Mouse (Mus musculus): ENCODE data around the gene Rnaseh2b. TPM values are rescaled to one million over a fixed set of nuclear protein-coding genes. Genes with fewer than 3 reads are reported as not detected.

Rnaseh2b gene
- polyA plus RNA-seq, 1 experiment from 2014 or later = 56.1 TPM

DNA sequence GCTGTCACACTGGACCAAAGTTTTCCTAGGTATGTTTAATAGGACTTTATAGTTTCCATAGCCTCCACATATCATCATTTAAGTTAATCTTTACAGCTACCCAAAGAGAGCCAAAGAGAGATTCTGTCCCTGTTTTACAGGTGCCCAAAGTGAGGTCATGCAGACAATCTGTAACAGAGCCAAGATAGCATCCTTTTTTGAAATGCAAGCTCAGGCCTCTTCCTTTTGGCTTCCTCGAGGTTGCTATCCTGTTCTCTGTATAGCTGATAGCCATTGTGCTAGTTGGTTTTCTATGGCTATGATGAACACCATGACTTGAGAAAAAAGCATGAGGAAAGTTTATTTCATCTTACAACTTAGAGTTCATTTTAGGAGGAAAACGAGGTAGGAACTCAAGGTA is 83.7 kb downstream of the Rnaseh2b start:
- H3K9me3 ChIP-seq (ENCODE audit: control insufficient read depth) = no peaks in the 10 kb centered on the region
- no peaks in the 10 kb centered on the region for H3K27me3 ChIP-seq (replicated peaks; ENCODE audit: control insufficient read depth, insufficient read depth, low read length)
- no peak overlapping the region for H3K4me2 ChIP-seq (replicated peaks; ENCODE audit: low read depth)
- TF ChIP-seq CTCF (IDR thresholded peaks at IDR 0.05; ENCODE audit: low read depth) = no peak
- no peak overlapping the region for H3K9ac ChIP-seq (ENCODE audit: low read depth, low read length)
- H3K36me3 ChIP-seq (ENCODE audit: control insufficient read depth, insufficient read depth) = peaks cover 4% of the 10 kb centered on the region; the same call in 1 of the 2 replicates
- 0 out of 2 replicates have a peak, but pooled peaks cover 3% of the 10 kb centered on the region for H3K4me1 ChIP-seq (replicated peaks; ENCODE audit: control insufficient read depth, insufficient read depth, low read length)
- no peak overlapping the region for H3K4me3 ChIP-seq (ENCODE audit: low read depth, low read length)
- no peak for ATAC-seq
- 74% methylated on average over 2 of the region's 2 CpGs for WGBS
- no peak overlapping the region for H3K27ac ChIP-seq (ENCODE audit: low read depth, low read length)

DNA sequence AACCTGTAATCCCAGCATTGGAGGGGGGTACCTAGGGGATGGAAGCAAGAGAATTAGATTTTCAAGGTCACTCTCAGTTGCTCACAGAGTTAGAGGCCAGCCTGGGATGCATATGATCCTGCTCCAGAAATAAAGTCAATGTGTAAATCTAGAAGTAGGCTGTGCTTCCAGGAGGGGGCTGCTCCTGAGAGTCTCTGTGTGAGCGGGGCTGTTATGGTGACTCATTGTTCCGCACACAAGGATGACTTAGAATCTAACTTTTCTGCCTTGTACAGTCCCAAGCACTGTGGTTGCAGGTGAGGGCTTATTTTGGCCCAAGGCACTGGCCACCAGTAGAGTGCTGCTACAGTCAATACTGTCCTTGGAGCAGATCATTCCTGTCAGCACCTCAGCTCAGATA is 87.0 kb downstream of the Rnaseh2b start:
- Histone ChIP-seq H3K4me2 (replicated peaks; ENCODE audit: low read depth) (no peak overlapping the region), H3K27me3 (replicated peaks; ENCODE audit: control insufficient read depth, insufficient read depth, low read length) (no peaks in the 10 kb centered on the region), H3K4me3 (ENCODE audit: low read depth, low read length) (no peak overlapping the region), H3K36me3 (ENCODE audit: control insufficient read depth, insufficient read depth) (no peaks in the 10 kb centered on the region; the same call in 1 of the 2 replicates), H3K4me1 (replicated peaks; ENCODE audit: control insufficient read depth, insufficient read depth, low read length) (no peaks in the 10 kb centered on the region), H3K9me3 (ENCODE audit: control insufficient read depth) (no peaks in the 10 kb centered on the region), H3K27ac (ENCODE audit: low read depth, low read length) (no peak overlapping the region), H3K9ac (ENCODE audit: low read depth, low read length) (no peak overlapping the region)
- 88% methylated on average over 2 of the region's 2 CpGs for WGBS
- no peak for ATAC-seq
- no peak for TF ChIP-seq CTCF (IDR thresholded peaks at IDR 0.05; ENCODE audit: low read depth)

DNA sequence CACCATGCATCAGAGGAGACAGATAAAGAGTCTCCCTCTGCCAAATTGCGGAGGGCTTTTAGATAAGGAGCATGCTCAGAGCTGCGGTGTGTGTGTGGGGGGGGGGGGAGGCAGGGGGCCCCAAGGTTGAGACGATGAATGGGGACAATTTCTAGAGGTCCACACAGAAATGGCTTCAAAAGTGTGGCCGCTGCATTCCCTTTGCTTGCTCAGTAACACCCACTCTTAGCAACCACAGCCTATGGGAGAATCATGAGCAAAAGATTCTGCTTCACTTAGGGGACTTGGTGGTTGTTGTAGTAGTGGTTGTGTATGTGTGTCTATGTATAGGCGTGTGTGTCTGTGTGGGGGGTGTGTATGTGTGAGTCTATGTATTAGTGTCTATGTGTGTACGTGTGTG is 88.2 kb downstream of the Rnaseh2b start:
- no peak overlapping the region for H3K9ac ChIP-seq (ENCODE audit: low read depth, low read length)
- H3K4me2 ChIP-seq (replicated peaks; ENCODE audit: low read depth) = no peak overlapping the region
- H3K27me3 ChIP-seq (replicated peaks; ENCODE audit: control insufficient read depth, insufficient read depth, low read length) = no peaks in the 10 kb centered on the region
- WGBS = 71% methylated on average over 6 of the region's 6 CpGs
- no peak overlapping the region for H3K27ac ChIP-seq (ENCODE audit: low read depth, low read length)
- H3K4me1 ChIP-seq (replicated peaks; ENCODE audit: control insufficient read depth, insufficient read depth, low read length) = no peaks in the 10 kb centered on the region
- H3K4me3 ChIP-seq (ENCODE audit: low read depth, low read length) = no peak overlapping the region
- TF ChIP-seq CTCF (IDR thresholded peaks at IDR 0.05; ENCODE audit: low read depth) = no peak
- no peak for ATAC-seq
- no peaks in the 10 kb centered on the region for H3K9me3 ChIP-seq (ENCODE audit: control insufficient read depth)
- H3K36me3 ChIP-seq (ENCODE audit: control insufficient read depth, insufficient read depth) = no peaks in the 10 kb centered on the region; the same call in 1 of the 2 replicates

DNA sequence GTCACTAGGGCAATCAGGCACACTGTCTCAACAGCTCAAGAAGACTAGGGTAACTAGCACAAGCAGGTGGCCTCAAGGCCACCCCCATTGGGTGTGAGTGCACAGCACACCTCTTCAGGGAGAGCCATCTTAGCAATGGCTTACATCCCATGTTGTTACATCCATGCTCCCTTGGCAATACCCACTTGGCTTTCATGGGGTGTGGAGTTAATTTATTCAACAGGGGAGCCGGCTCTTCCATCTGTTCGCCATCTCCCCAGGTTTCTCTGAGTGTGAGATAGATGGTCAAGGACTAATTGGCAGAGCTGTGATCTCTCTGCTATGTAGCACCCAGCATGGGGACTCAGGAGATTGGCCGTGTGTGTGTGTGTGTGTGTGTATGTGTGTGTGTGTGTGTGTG is 90.7 kb downstream of the Rnaseh2b start:
- 94% methylated on average over 3 of the region's 3 CpGs for WGBS

DNA sequence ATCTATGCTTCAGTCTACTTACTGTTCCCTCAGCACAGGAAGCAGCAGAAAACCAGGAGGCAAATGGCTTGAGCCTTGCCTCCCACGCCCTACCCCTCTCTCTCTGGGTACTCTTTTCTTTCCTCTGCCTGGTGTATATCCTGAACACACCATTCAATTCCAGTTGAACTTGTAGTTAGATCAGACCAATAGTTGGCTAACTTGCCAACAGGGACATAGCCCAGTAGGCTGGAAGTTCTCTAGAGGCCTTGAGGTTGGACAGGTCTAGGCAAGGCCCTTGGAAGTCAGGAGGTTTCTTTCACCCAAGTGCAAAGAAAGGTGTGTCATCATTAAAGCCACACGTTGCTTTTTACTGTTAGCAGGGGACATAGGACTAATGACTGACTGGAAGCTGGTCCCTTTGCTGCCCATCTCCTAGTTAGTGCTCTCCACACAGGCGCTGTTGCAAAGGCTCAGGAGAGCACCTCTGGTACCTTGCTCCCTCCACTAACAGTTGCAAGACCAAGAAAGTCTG is 91.5 kb downstream of the Rnaseh2b start:
- Histone ChIP-seq H3K4me3 (ENCODE audit: low read depth, low read length) (no peak overlapping the region), H3K4me1 (replicated peaks; ENCODE audit: control insufficient read depth, insufficient read depth, low read length) (no peaks in the 10 kb centered on the region), H3K27ac (ENCODE audit: low read depth, low read length) (no peak overlapping the region), H3K9me3 (ENCODE audit: control insufficient read depth) (no peaks in the 10 kb centered on the region), H3K4me2 (replicated peaks; ENCODE audit: low read depth) (no peak overlapping the region), H3K27me3 (replicated peaks; ENCODE audit: control insufficient read depth, insufficient read depth, low read length) (no peaks in the 10 kb centered on the region), H3K9ac (ENCODE audit: low read depth, low read length) (no peak overlapping the region), H3K36me3 (ENCODE audit: control insufficient read depth, insufficient read depth) (no peaks in the 10 kb centered on the region; the same call in 1 of the 2 replicates)
- TF ChIP-seq CTCF (IDR thresholded peaks at IDR 0.05; ENCODE audit: low read depth) = no peak
- 81% methylated on average over 3 of the region's 3 CpGs for WGBS
- no peak for ATAC-seq

More for the DNA sequence above, 90.7 kb downstream of the Rnaseh2b start:
- Histone ChIP-seq H3K4me2 (replicated peaks; ENCODE audit: low read depth) (no peak overlapping the region), H3K9me3 (ENCODE audit: control insufficient read depth) (no peaks in the 10 kb centered on the region), H3K9ac (ENCODE audit: low read depth, low read length) (no peak overlapping the region), H3K36me3 (ENCODE audit: control insufficient read depth, insufficient read depth) (no peaks in the 10 kb centered on the region; the same call in 1 of the 2 replicates), H3K27ac (ENCODE audit: low read depth, low read length) (no peak overlapping the region), H3K27me3 (replicated peaks; ENCODE audit: control insufficient read depth, insufficient read depth, low read length) (no peaks in the 10 kb centered on the region), H3K4me1 (replicated peaks; ENCODE audit: control insufficient read depth, insufficient read depth, low read length) (no peaks in the 10 kb centered on the region), H3K4me3 (ENCODE audit: low read depth, low read length) (no peak overlapping the region)
- no peak for TF ChIP-seq CTCF (IDR thresholded peaks at IDR 0.05; ENCODE audit: low read depth)
- no peak for ATAC-seq

DNA sequence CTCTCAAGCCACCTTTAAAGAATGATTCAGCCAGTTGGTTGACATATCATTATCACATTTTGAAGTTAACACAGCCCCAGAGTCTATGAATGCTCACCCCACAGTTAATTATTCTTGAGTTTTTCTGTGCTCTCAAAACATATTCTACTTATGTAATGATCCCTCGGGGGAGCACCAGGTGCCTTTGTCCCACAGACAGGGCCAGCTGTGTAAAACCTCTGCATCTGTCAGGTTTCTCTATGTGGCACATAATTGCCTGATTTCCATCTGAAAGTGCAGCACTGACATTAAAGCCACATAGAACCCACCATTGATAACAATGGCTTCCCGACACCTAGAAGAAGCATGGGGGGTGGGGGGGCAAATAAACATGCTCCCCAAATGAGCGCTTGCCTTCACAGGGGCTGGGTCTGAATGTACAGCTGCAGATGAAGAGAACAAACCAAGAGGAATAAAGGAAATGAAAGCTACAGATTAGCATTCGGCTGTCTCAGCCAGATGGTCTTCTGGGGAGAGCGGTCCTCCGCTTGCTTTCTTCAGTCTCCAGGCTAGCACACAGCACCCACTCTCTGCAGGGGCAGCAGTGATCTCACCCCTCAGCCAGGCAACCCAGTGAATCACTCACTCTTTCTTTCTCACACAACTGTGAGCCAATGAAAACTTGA is 96.8 kb downstream of the Rnaseh2b start:
- Histone ChIP-seq H3K36me3 (ENCODE audit: control insufficient read depth, insufficient read depth) (no peaks in the 10 kb centered on the region), H3K9me3 (ENCODE audit: control insufficient read depth) (no peaks in the 10 kb centered on the region), H3K4me3 (ENCODE audit: low read depth, low read length) (no peak overlapping the region), H3K27ac (ENCODE audit: low read depth, low read length) (no peak overlapping the region), H3K27me3 (replicated peaks; ENCODE audit: control insufficient read depth, insufficient read depth, low read length) (no peaks in the 10 kb centered on the region), H3K4me1 (replicated peaks; ENCODE audit: control insufficient read depth, insufficient read depth, low read length) (no peaks in the 10 kb centered on the region), H3K4me2 (replicated peaks; ENCODE audit: low read depth) (no peak overlapping the region), H3K9ac (ENCODE audit: low read depth, low read length) (no peak overlapping the region)
- TF ChIP-seq CTCF (IDR thresholded peaks at IDR 0.05; ENCODE audit: low read depth) = no peak
- 77% methylated on average over 6 of the region's 6 CpGs for WGBS
- ATAC-seq = no peak

All from intestine, postnatal 0 days (tissue).